Mouse (Mus musculus) CH12.LX (cell line): Measurements from ENCODE around the gene 2310033P09Rik. TPM values are rescaled to one million over a fixed set of nuclear protein-coding genes. Genes with fewer than 3 reads are reported as not detected.

Experiments
- DNase-seq: peaks from one replicate; pipeline ENCODE4 v3.0.0-alpha.2; 2013; ENCODE audit errors: extremely low read depth
- H3K27ac ChIP-seq: 2 replicates; pipeline ENCODE4 v1.5.1; 2012; ENCODE audit warnings: low read depth, mild to moderate bottlenecking, control low read depth, moderate library complexity; ENCODE audit not compliant: insufficient read depth
- H3K27me3 ChIP-seq: replicated peaks from 2 replicates; pipeline ENCODE3; 2012; ENCODE audit warnings: inconsistent platforms
- H3K36me3 ChIP-seq, 2 experiments: replicated peaks in 1 of 2; 2 replicates each; pipeline versions ENCODE3 to v1.6.1; 2012; ENCODE audit warnings: inconsistent platforms in 1 of 2, low read length in 1 of 2, mild to moderate bottlenecking in 1 of 2, mixed read lengths in 1 of 2, moderate library complexity in 1 of 2; ENCODE audit not compliant: control insufficient read depth in 1 of 2, insufficient read depth in 1 of 2
- H3K4me1 ChIP-seq, 2 experiments: 2 replicates each; pipeline ENCODE4 v1.6.1; 2012; ENCODE audit warnings: inconsistent platforms in 1 of 2, moderate library complexity in 1 of 2; ENCODE audit not compliant: insufficient read depth in 2 of 2, control insufficient read depth in 1 of 2
- H3K4me2 ChIP-seq: 2 replicates; pipeline ENCODE4 v1.6.1; 2012; ENCODE audit warnings: low read depth, mild to moderate bottlenecking, control low read depth; ENCODE audit not compliant: poor library complexity, insufficient read depth, severe bottlenecking
- H3K4me3 ChIP-seq, 3 experiments: fragments of 150-350 bp in 1 of 3; sonication (generic) in 1 of 3; replicated peaks in 1 of 3; 2 replicates each; pipeline versions ENCODE3 to v1.5.1; 2011 to 2012; ENCODE audit warnings: low read depth in 2 of 3, low read length in 2 of 3, mild to moderate bottlenecking in 2 of 3, moderate library complexity in 2 of 3, control low read depth in 1 of 3, improper control_type of control experiment in 1 of 3, inconsistent platforms in 1 of 3, mixed read lengths in 1 of 3; ENCODE audit not compliant: poor library complexity in 1 of 3
- H3K79me2 ChIP-seq: replicated peaks from 2 replicates; pipeline ENCODE4 v1.6.1; 2012; ENCODE audit warnings: mild to moderate bottlenecking, moderate library complexity; ENCODE audit not compliant: control insufficient read depth, poor library complexity, insufficient read depth, severe bottlenecking; ENCODE audit errors: extremely low read depth
- H3K9ac ChIP-seq: 2 replicates; pipeline ENCODE4 v1.6.1; 2012; ENCODE audit warnings: low read depth, mild to moderate bottlenecking, control low read depth, moderate library complexity; ENCODE audit not compliant: insufficient read depth
- H3K9me3 ChIP-seq: replicated peaks from 2 replicates; pipeline ENCODE3; 2012; ENCODE audit warnings: low read length, inconsistent platforms, mixed read lengths
- CHD1 ChIP-seq: IDR thresholded peaks from 2 replicates; pipeline ENCODE4 v1.6.1; 2012; ENCODE audit warnings: low read depth, low read length, improper control_type of control experiment, inconsistent platforms
- ELF1 ChIP-seq: IDR thresholded peaks from 2 replicates; pipeline ENCODE4 v1.6.1; 2014; ENCODE audit warnings: low read depth, mild to moderate bottlenecking, inconsistent platforms, low read length, improper control_type of control experiment
- EP300 ChIP-seq: IDR thresholded peaks from 2 replicates; pipeline ENCODE4 v1.6.1; 2011; ENCODE audit warnings: low read length, improper control_type of control experiment
- ETS1 ChIP-seq: conservative IDR thresholded peaks from 2 replicates; pipeline ENCODE4 v1.6.1; 2012; ENCODE audit warnings: low read depth, mild to moderate bottlenecking, inconsistent platforms, low read length, improper control_type of control experiment, moderate library complexity
- GABPA ChIP-seq: IDR thresholded peaks from 2 replicates; pipeline ENCODE4 v1.6.1; 2012; ENCODE audit warnings: low read depth, low read length, improper control_type of control experiment, inconsistent platforms; ENCODE audit not compliant: insufficient replicate concordance
- KAT2A ChIP-seq: IDR thresholded peaks from 2 replicates; pipeline ENCODE4 v1.6.1; 2012; ENCODE audit warnings: low read length, improper control_type of control experiment, inconsistent platforms; ENCODE audit not compliant: insufficient replicate concordance
- MAFK ChIP-seq: IDR thresholded peaks from 2 replicates; pipeline ENCODE4 v1.6.1; 2011; ENCODE audit warnings: low read length, improper control_type of control experiment; ENCODE audit not compliant: insufficient replicate concordance
- MAX ChIP-seq: IDR thresholded peaks from 2 replicates; pipeline ENCODE4 v1.6.1; 2011; ENCODE audit warnings: low read length, improper control_type of control experiment
- MEF2A ChIP-seq: IDR thresholded peaks from 2 replicates; pipeline ENCODE4 v1.6.1; 2014; ENCODE audit warnings: low read depth, mild to moderate bottlenecking, inconsistent platforms, low read length, improper control_type of control experiment, borderline replicate concordance
- MXI1 ChIP-seq: IDR thresholded peaks from 2 replicates; pipeline ENCODE4 v1.6.1; 2011; ENCODE audit warnings: mild to moderate bottlenecking, low read depth, low read length, improper control_type of control experiment
- NRF1 ChIP-seq: IDR thresholded peaks from 2 replicates; pipeline ENCODE4 v1.6.1; 2014; ENCODE audit warnings: low read depth, mild to moderate bottlenecking, inconsistent platforms, low read length, improper control_type of control experiment, moderate library complexity
- PAX5 ChIP-seq: IDR thresholded peaks from 2 replicates; pipeline ENCODE4 v1.6.1; 2012; ENCODE audit warnings: low read length, inconsistent platforms, mixed read lengths
- POLR2AphosphoS2 ChIP-seq: IDR thresholded peaks from 2 replicates; pipeline ENCODE4 v1.6.1; 2011; ENCODE audit warnings: low read depth, low read length, improper control_type of control experiment
- RAD21 ChIP-seq: IDR thresholded peaks from 2 replicates; pipeline ENCODE4 v1.6.1; 2011; ENCODE audit warnings: low read depth, mild to moderate bottlenecking, low read length, improper control_type of control experiment, moderate library complexity
- TBP ChIP-seq: conservative IDR thresholded peaks from 2 replicates; pipeline ENCODE4 v1.6.1; 2011; ENCODE audit warnings: low read depth, low read length, improper control_type of control experiment
- UBTF ChIP-seq: IDR thresholded peaks from 2 replicates; pipeline ENCODE4 v1.6.1; 2012; ENCODE audit warnings: low read depth, mild to moderate bottlenecking, inconsistent platforms, low read length, improper control_type of control experiment, moderate library complexity
- USF1 ChIP-seq: IDR thresholded peaks from 2 replicates; pipeline ENCODE4 v1.6.1; 2014; ENCODE audit warnings: low read depth, mild to moderate bottlenecking, inconsistent platforms, low read length, improper control_type of control experiment
- ZKSCAN1 ChIP-seq: IDR thresholded peaks from 2 replicates; pipeline ENCODE4 v1.6.1; 2012; ENCODE audit warnings: low read depth, inconsistent platforms, low read length, improper control_type of control experiment, borderline replicate concordance
- ZMIZ1 ChIP-seq: IDR thresholded peaks from 2 replicates; pipeline ENCODE4 v1.6.1; 2012; ENCODE audit warnings: low read depth, mild to moderate bottlenecking, inconsistent platforms, low read length, improper control_type of control experiment
- ZNF384 ChIP-seq: IDR thresholded peaks from 2 replicates; pipeline ENCODE4 v1.6.1; 2012; ENCODE audit warnings: low read depth, low read length, improper control_type of control experiment, inconsistent platforms
- dilution Hi-C: fragments of 300-500 bp; cut with MboI; formaldehyde crosslinking; loops from 2 replicates; pipeline ENCODE4 v1.14.3; 2020; ENCODE audit warnings: low sequenced_read_pairs; ENCODE audit not compliant: extremely low pct_unique_long_range_greater_than_20kb, extremely low pct_ligation_motif_present
- in situ Hi-C: fragments of 300-500 bp; cut with MboI; formaldehyde crosslinking; loops from 3 replicates; pipeline ENCODE4 v1.14.3; 2019; ENCODE audit warnings: low sequenced_read_pairs, low pct_ligation_motif_present, low pct_unique_long_range_greater_than_20kb, mixed read lengths
- polyA plus RNA-seq: library from polyadenylated mRNA; unstranded; fragments of >175 nt; gene quantifications from 2 replicates; pipeline ENCODE4 v1.2.1, GENCODE M21; 2012; ENCODE audit warnings: low read depth; ENCODE audit not compliant: insufficient read length
- total RNA-seq, 2 experiments: library from RNA; depleted of rRNA; stranded (reverse); fragments of 300-350 nt in 1 of 2; fragments of >200 nt in 1 of 2; gene quantifications; 2 replicates each; pipeline ENCODE4 v1.2.3; 2012 to 2014

The 2310033P09Rik gene
- total and polyA plus RNA-seq, 3 experiments: 7.9 to 44.1 (median 15.3) TPM

- Histone ChIP-seq H3K4me3 (no peak overlapping the region), H3K4me2 (no peak overlapping the region), H3K4me1 (peaks cover 14 to 41% of the 10 kb centered on the region in 2 experiments), H3K9me3 (no peaks in the 10 kb centered on the region), H3K36me3 (peaks cover 0 to 6% of the 10 kb centered on the region in 2 experiments), H3K27ac (no peak overlapping the region), H3K9ac (no peak overlapping the region), H3K79me2 (no peaks in the 10 kb centered on the region), H3K27me3 (peaks cover 2% of the 10 kb centered on the region)
- in situ Hi-C loops (no loop called here), dilution Hi-C loops (no loop called here)
- TF ChIP-seq MEF2A: no peak
- no peak for TF ChIP-seq POLR2AphosphoS2
- no peak for TF ChIP-seq UBTF
- no peak for TF ChIP-seq ZMIZ1
- no peak for TF ChIP-seq KAT2A
- no peak for TF ChIP-seq ZNF384
- no peak for TF ChIP-seq MAFK
- TF ChIP-seq MXI1: no peak
- TF ChIP-seq USF1: no peak
- no peak for TF ChIP-seq ZKSCAN1
- TF ChIP-seq RAD21: no peak
- no peak for TF ChIP-seq NRF1
- TF ChIP-seq ETS1: no peak
- TF ChIP-seq ELF1: no peak
- no peak for TF ChIP-seq EP300
- TF ChIP-seq MAX: no peak
- no peak for TF ChIP-seq CHD1
- no peak for TF ChIP-seq PAX5
- no peak for TF ChIP-seq TBP
- no peak for TF ChIP-seq GABPA
- no peak for DNase-seq
Measured at GRCm38 (mm10) chr11:59176921-59177320, 31.2 kb upstream of the 2310033P09Rik start.

- Histone ChIP-seq H3K36me3 (peaks cover 34 to 66% of the 10 kb centered on the region in 2 experiments), H3K4me2 (no peak within 1 kb of the TSS)
- dilution Hi-C loops: no loop called here
Measured at GRCm38 (mm10) chr11:59182864-59183331, 25.2 kb upstream of the 2310033P09Rik start, which contains the start of gene Gjc2. TSS of gene Gjc2 (minus strand) at chr11:59183213.

More at GRCm38 (mm10) chr11:59182864-59183331, 25.2 kb upstream of the 2310033P09Rik start, which contains the start of gene Gjc2:
- Histone ChIP-seq H3K9me3 (no peaks in the 10 kb centered on the region), H3K4me1 (peaks cover 0 to 20% of the 10 kb centered on the region in 2 experiments; a peak in 2 of 4 replicates), H3K4me3 (no peak within 1 kb of the TSS), H3K79me2 (no peaks in the 10 kb centered on the region), H3K9ac (no peak within 1 kb of the TSS), H3K27me3 (no peaks in the 10 kb centered on the region), H3K27ac (no peak within 1 kb of the TSS)
- DNase-seq: no peak
- in situ Hi-C loops: no loop called here
- no peak for TF ChIP-seq USF1
